Mouse (Mus musculus) kidney, embryonic 14.5 days (tissue): ENCODE results near the gene Fstl5. TPM values are rescaled to one million over a fixed set of nuclear protein-coding genes. Genes with fewer than 3 reads are reported as not detected.

Source experiments
- ATAC-seq: fragments of 200-750 bp; cut with Nextera tagmentation; 2 replicates; pipeline ENCODE4 v1.8.0; 2017; ENCODE audit warnings: moderate number of reproducible peaks, mild to moderate bottlenecking, moderate TSS enrichment, moderate library complexity; ENCODE audit not compliant: low FRiP score, low TSS enrichment
- H3K27ac ChIP-seq: fragments of 300-500 bp; sonication (generic); 2 replicates; pipeline ENCODE4 v1.5.1; 2014; ENCODE audit warnings: low read depth, mild to moderate bottlenecking, low read length, moderate library complexity, mixed read lengths
- H3K27me3 ChIP-seq: fragments of 300-500 bp; sonication (generic); 2 replicates; pipeline ENCODE4 v1.6.1; 2014; ENCODE audit warnings: mild to moderate bottlenecking, low read length; ENCODE audit not compliant: control insufficient read depth, insufficient read depth
- H3K36me3 ChIP-seq: fragments of 300-500 bp; sonication (generic); 2 replicates; pipeline ENCODE4 v1.6.1; 2014; ENCODE audit warnings: low read length, mixed read lengths; ENCODE audit not compliant: control insufficient read depth, insufficient read depth
- H3K4me1 ChIP-seq: fragments of 300-500 bp; sonication (generic); 2 replicates; pipeline ENCODE4 v1.6.1; 2014; ENCODE audit warnings: low read length, mixed read lengths; ENCODE audit not compliant: control insufficient read depth, insufficient read depth
- H3K4me2 ChIP-seq: fragments of 300-500 bp; sonication (generic); replicated peaks from 2 replicates; pipeline ENCODE4 v1.6.1; 2014; ENCODE audit warnings: low read depth, mild to moderate bottlenecking, low read length
- H3K4me3 ChIP-seq: fragments of 300-500 bp; sonication (generic); 2 replicates; pipeline ENCODE4 v1.5.1; 2014; ENCODE audit warnings: mild to moderate bottlenecking, low read length
- H3K9ac ChIP-seq: fragments of 300-500 bp; sonication (generic); 2 replicates; pipeline ENCODE4 v1.6.1; 2014; ENCODE audit warnings: low read depth, mild to moderate bottlenecking, low read length, moderate library complexity
- H3K9me3 ChIP-seq: fragments of 300-500 bp; sonication (generic); 2 replicates; pipeline ENCODE4 v1.6.1; 2016; ENCODE audit warnings: low read length; ENCODE audit not compliant: control insufficient read depth
- WGBS: fragments of 180-500 bp; shearing (Covaris S2); extraction: QIAGEN DNeasy Blood & Tissue Kit; methylation state at CpG from one replicate; pipeline ENCODE4 v1.1.7; 2014; 5-methylcytosine and 5-hydroxymethylcytosine counted together
- polyA plus RNA-seq: library from polyadenylated mRNA; unstranded; fragments of >200 nt; fragmentation: Nextera tagmentation; extraction: Ambion mirVana; gene quantifications from 2 replicates; pipeline ENCODE4 v1.2.1, GENCODE M21; 2014

Gene Fstl5
- polyA plus RNA-seq = 0.19 TPM in 1 of 2 replicates, not detected in the other

GRCm38 (mm10) chr3:76074060-76074707, at the start of gene Fstl5:
Gene Fstl5, plus strand, starts transcription at chr3:76074270.
- WGBS = under 1% methylated on average over 28 of the region's 28 CpGs
- Histone ChIP-seq H3K4me1 (no peaks in the 10 kb centered on the region), H3K4me2 (peak within 1 kb of the TSS; percentile 41), H3K36me3 (no peaks in the 10 kb centered on the region), H3K4me3 (peak within 1 kb of the TSS; percentile 31), H3K27ac (no peak within 1 kb of the TSS), H3K27me3 (no peaks in the 10 kb centered on the region), H3K9me3 (no peaks in the 10 kb centered on the region), H3K9ac (peak within 1 kb of the TSS; percentile 20; the same call in 1 of the 2 replicates)
- ATAC-seq = peak; percentile 97

- Histone ChIP-seq H3K9ac (no peak overlapping the region), H3K4me2 (no peak overlapping the region), H3K9me3 (no peaks in the 10 kb centered on the region), H3K27ac (no peak overlapping the region), H3K36me3 (no peaks in the 10 kb centered on the region), H3K27me3 (no peaks in the 10 kb centered on the region), H3K4me3 (no peak overlapping the region), H3K4me1 (no peaks in the 10 kb centered on the region)
- no peak for ATAC-seq
Observed at GRCm38 (mm10) chr3:76025523-76025922, 48.5 kb upstream of the Fstl5 start.

- Histone ChIP-seq H3K4me1 (no peaks in the 10 kb centered on the region), H3K36me3 (no peaks in the 10 kb centered on the region), H3K4me3 (no peak overlapping the region), H3K4me2 (no peak overlapping the region), H3K9me3 (no peaks in the 10 kb centered on the region), H3K27me3 (no peaks in the 10 kb centered on the region), H3K9ac (no peak overlapping the region), H3K27ac (no peak overlapping the region)
- ATAC-seq = no peak
- 82% methylated on average over 3 of the region's 3 CpGs for WGBS
Observed at GRCm38 (mm10) chr3:76051124-76051523, 22.9 kb upstream of the Fstl5 start.

GRCm38 (mm10) chr3:76061996-76062395, 12.1 kb upstream of the Fstl5 start:
- Histone ChIP-seq H3K9me3 (no peaks in the 10 kb centered on the region), H3K27ac (no peak overlapping the region), H3K27me3 (no peaks in the 10 kb centered on the region), H3K4me2 (no peak overlapping the region), H3K36me3 (no peaks in the 10 kb centered on the region), H3K4me1 (no peaks in the 10 kb centered on the region), H3K4me3 (no peak overlapping the region), H3K9ac (no peak overlapping the region)
- ATAC-seq = no peak
- WGBS = 84% methylated on average over 1 of the region's 1 CpGs

DNA sequence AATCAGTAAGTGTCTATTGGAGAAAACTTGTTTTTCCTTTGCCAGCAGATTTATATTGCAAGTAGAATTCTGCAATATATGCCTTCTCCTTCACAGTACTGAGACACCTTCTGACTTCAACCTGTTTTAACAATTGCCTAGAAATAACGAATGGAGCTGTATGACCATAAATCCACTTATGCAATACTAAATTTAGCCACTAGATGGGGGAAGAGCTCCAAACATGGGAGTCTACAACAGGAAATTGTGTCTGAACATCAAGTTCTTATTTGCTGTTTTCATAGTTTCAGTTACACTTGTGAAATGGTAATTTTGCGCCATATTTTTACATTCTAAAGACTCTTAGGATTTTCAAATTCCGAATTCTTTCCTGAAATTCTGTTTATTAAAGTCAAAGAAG, 6.2 kb upstream of the Fstl5 start:
- Histone ChIP-seq H3K27ac (no peak overlapping the region), H3K4me1 (no peaks in the 10 kb centered on the region), H3K9ac (no peak overlapping the region), H3K36me3 (no peaks in the 10 kb centered on the region), H3K27me3 (no peaks in the 10 kb centered on the region), H3K4me2 (no peak overlapping the region), H3K9me3 (no peaks in the 10 kb centered on the region), H3K4me3 (no peak overlapping the region)
- ATAC-seq = no peak
- WGBS = 5% methylated on average over 3 of the region's 3 CpGs

DNA sequence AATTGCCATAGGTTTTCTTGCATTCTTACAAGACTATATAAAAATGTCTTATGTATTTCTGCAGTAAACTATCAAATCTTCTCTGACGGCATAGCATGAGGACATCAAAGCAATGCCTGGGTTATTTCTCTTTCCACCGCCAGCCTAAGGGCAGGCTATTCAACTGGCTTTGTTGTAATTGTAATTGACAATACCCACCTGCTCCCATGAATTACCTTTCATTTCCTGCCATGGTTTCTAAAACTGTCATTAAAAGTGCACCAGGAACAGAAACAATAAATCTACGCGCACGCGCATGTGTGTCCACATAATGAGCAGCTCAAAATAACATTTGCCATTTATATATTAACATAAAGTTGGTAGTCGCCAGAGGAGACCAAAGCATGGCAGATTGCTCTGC, 1.2 kb upstream of the Fstl5 start:
- H3K4me3 ChIP-seq = no peak overlapping the region
- 52% methylated on average over 7 of the region's 7 CpGs for WGBS
- H3K4me2 ChIP-seq = no peak overlapping the region
- no peak overlapping the region for H3K27ac ChIP-seq
- H3K36me3 ChIP-seq = no peaks in the 10 kb centered on the region
- no peak for ATAC-seq
- H3K4me1 ChIP-seq = no peaks in the 10 kb centered on the region
- no peaks in the 10 kb centered on the region for H3K27me3 ChIP-seq
- no peaks in the 10 kb centered on the region for H3K9me3 ChIP-seq
- no peak overlapping the region for H3K9ac ChIP-seq

DNA sequence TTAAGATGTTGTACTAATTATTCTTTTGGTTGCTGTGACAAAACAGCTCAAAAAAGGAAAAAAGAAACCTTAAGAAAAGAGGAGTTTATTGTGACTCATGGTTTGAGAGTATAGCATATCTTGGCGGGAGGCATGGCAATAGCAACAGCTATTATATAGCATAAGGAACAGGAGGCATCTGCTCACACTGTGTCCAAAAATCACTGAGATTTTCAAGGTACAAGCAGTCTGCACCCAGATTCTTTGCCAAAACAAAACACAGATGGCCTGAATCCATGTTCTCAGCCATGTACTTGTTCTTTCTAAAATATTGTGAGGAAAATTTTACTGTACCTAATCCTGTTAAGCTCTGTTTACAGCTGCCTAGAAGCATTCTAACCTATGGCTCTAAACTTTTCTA, 66.4 kb downstream of the Fstl5 start:
- 90% methylated on average over 1 of the region's 1 CpGs for WGBS

GRCm38 (mm10) chr3:76147846-76148245, 73.8 kb downstream of the Fstl5 start:
- ATAC-seq = no peak
- H3K9me3 ChIP-seq = no peaks in the 10 kb centered on the region
- WGBS = 91% methylated on average over 11 of the region's 11 CpGs
- H3K9ac ChIP-seq = no peak overlapping the region
- H3K4me1 ChIP-seq = no peaks in the 10 kb centered on the region
- H3K27me3 ChIP-seq = no peaks in the 10 kb centered on the region
- H3K4me2 ChIP-seq = no peak overlapping the region
- H3K4me3 ChIP-seq = no peak overlapping the region
- H3K27ac ChIP-seq = no peak overlapping the region
- H3K36me3 ChIP-seq = no peaks in the 10 kb centered on the region

More for the DNA sequence above, 66.4 kb downstream of the Fstl5 start:
- Histone ChIP-seq H3K27me3 (no peaks in the 10 kb centered on the region), H3K4me3 (no peak overlapping the region), H3K27ac (no peak overlapping the region), H3K36me3 (no peaks in the 10 kb centered on the region), H3K4me1 (no peaks in the 10 kb centered on the region), H3K9ac (no peak overlapping the region), H3K4me2 (no peak overlapping the region), H3K9me3 (no peaks in the 10 kb centered on the region)
- ATAC-seq = no peak

DNA sequence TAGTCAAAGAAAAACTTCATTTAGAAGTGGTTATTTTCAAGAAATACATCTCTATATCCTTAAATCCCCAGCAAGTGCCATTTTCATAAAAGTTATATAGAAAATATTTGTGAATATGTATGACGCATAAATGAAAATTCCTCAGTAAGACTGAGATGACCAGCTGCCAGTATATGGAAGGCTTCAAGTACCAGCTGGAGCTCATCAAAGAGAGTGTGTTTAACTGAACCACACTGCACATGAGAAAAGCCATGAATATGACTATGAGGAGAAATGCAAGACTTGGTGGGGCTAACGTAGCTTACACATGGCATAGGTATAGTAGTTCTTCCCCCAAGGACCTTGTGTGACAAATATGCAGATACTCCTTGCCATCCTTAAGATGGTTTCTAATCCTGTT, 164.8 kb downstream of the Fstl5 start:
- Histone ChIP-seq H3K27ac (no peak overlapping the region), H3K36me3 (no peaks in the 10 kb centered on the region), H3K9me3 (no peaks in the 10 kb centered on the region), H3K4me1 (no peaks in the 10 kb centered on the region), H3K27me3 (no peaks in the 10 kb centered on the region), H3K9ac (no peak overlapping the region), H3K4me2 (no peak overlapping the region), H3K4me3 (no peak overlapping the region)
- no peak for ATAC-seq
- 91% methylated on average over 2 of the region's 2 CpGs for WGBS
